Mouse (Mus musculus): ENCODE measurements around the gene Gm48552. TPM values are rescaled to one million over a fixed set of nuclear protein-coding genes. Genes with fewer than 3 reads are reported as not detected.

Gene Gm48552
- total and polyA plus RNA-seq, 3 experiments = 0.88 to 1.2 TPM; not detected in 1

GRCm38 (mm10) chr10:81429605-81430061, 40.8 kb downstream of the Gm48552 start:
- no peak; the same call in 1 of the 2 replicates for TF ChIP-seq CTCF (IDR thresholded peaks at IDR 0.05)
- TF ChIP-seq POLR2A (IDR thresholded peaks at IDR 0.05; ENCODE audit: insufficient read depth, low read depth, low read length) = peak; percentile 97
- peak; percentile 70; the same call in 1 of the 2 replicates for TF ChIP-seq EP300 (IDR thresholded peaks at IDR 0.05; ENCODE audit: insufficient read depth, low read depth, low read length)
- intact Hi-C loops (cut with DNase I) = loop anchor here (1.0 kb wide), 1 partner anchor 18 kb away; no protein-coding TSS in a partner anchor
- DNase-seq = peak; percentile 90 to 93
- H3K79me2 ChIP-seq (replicated peaks; ENCODE audit: control insufficient read depth, insufficient read depth, low read length) = peaks cover 5% of the 10 kb centered on the region; the same call in 1 of the 2 replicates
- under 1% methylated on average over 20 of the region's 20 CpGs for WGBS
- H3K4me1 ChIP-seq (ENCODE audit: control insufficient read depth, insufficient read depth, low read length) = peaks cover 15% of the 10 kb centered on the region
- no peaks in the 10 kb centered on the region for H3K27me3 ChIP-seq (ENCODE audit: control insufficient read depth, insufficient read depth, low read length)
- H3K36me3 ChIP-seq (ENCODE audit: control insufficient read depth, insufficient read depth, low read length) = no peaks in the 10 kb centered on the region
- H3K4me3 ChIP-seq = peak overlapping the region; percentile 86
- peak overlapping the region; percentile 91 for H3K9ac ChIP-seq (ENCODE audit: low read depth, low read length)
- peak overlapping the region; percentile 99 for H3K27ac ChIP-seq

- 2% methylated on average over 57 of the region's 89 CpGs for WGBS
- H3K4me1 ChIP-seq (ENCODE audit: control insufficient read depth, insufficient read depth, low read length) = peaks cover 15% of the 10 kb centered on the region
- H3K36me3 ChIP-seq (ENCODE audit: control insufficient read depth, insufficient read depth, low read length) = no peaks in the 10 kb centered on the region
- intact Hi-C loops (cut with DNase I) = loop anchor here (1.0 kb wide), 1 partner anchor 19 kb away; no protein-coding TSS in a partner anchor
- peaks cover 5% of the 10 kb centered on the region; the same call in 1 of the 2 replicates for H3K79me2 ChIP-seq (replicated peaks; ENCODE audit: control insufficient read depth, insufficient read depth, low read length)
- TF ChIP-seq EP300 (IDR thresholded peaks at IDR 0.05; ENCODE audit: insufficient read depth, low read depth, low read length) = no peak
- TF ChIP-seq POLR2A (IDR thresholded peaks at IDR 0.05; ENCODE audit: insufficient read depth, low read depth, low read length) = no peak
- TF ChIP-seq CTCF (IDR thresholded peaks at IDR 0.05) = no peak
- peak overlapping the region; percentile 86 for H3K4me3 ChIP-seq
- peak overlapping the region; percentile 91 for H3K9ac ChIP-seq (ENCODE audit: low read depth, low read length)
- H3K27ac ChIP-seq = peak overlapping the region; percentile 99
- peak; percentile 91 to 94 for DNase-seq
- no peaks in the 10 kb centered on the region for H3K27me3 ChIP-seq (ENCODE audit: control insufficient read depth, insufficient read depth, low read length)
These were observed 41.5 kb downstream of the Gm48552 start for GRCm38 (mm10) chr10:81430141-81430830.

DNA sequence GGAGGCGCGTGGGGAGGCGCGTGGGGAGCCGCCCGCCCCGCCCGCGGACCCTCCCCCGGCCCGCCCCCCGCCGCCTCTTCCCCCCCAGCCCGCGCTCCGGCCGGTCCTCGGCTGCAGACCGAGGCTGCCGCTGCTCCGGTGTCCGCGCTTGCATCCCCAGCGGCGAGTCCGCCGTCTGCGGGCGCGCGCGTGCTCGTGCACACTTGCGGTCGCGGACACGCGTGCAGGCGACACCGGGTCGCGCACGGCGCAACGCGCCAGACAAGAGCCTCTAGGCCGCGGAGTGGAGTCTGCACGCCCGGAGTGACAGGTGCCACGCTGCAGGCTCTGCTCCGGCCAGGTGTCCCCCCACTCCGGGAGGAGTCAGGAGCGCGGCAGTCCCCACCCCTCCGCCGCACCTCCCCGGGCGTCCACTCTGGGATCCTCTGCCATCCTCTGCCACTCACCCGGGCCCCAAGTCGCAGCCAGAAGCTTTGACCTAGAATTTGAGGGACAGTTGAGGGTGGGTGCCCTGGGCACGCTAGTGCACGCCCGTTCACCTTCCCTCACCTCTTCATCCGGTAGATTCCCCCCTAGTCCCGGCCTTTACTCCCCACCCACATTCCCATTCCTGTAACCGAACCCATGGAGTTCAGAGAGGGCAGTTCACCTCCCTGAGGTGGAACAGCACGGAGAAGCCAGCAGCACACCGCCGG, 42.2 kb downstream of the Gm48552 start:
- Histone ChIP-seq H3K27me3 (ENCODE audit: control insufficient read depth, insufficient read depth, low read length) (no peaks in the 10 kb centered on the region), H3K9ac (ENCODE audit: low read depth, low read length) (peak overlapping the region; percentile 91), H3K4me1 (ENCODE audit: control insufficient read depth, insufficient read depth, low read length) (peaks cover 15% of the 10 kb centered on the region), H3K79me2 (replicated peaks; ENCODE audit: control insufficient read depth, insufficient read depth, low read length) (peaks cover 5% of the 10 kb centered on the region; the same call in 1 of the 2 replicates), H3K4me3 (peak overlapping the region; percentile 86), H3K36me3 (ENCODE audit: control insufficient read depth, insufficient read depth, low read length) (no peaks in the 10 kb centered on the region), H3K27ac (peak overlapping the region; percentile 99)
- DNase-seq = peak in 1 of 2 experiments; percentile 80
- 1% methylated on average over 64 of the region's 70 CpGs for WGBS
- intact Hi-C loops (cut with DNase I) = loop anchor here (1.0 kb wide), 1 partner anchor 20 kb away; no protein-coding TSS in a partner anchor
- no peak for TF ChIP-seq EP300 (IDR thresholded peaks at IDR 0.05; ENCODE audit: insufficient read depth, low read depth, low read length)
- TF ChIP-seq POLR2A (IDR thresholded peaks at IDR 0.05; ENCODE audit: insufficient read depth, low read depth, low read length) = peak; percentile 38; the same call in 1 of the 2 replicates
- no peak for TF ChIP-seq CTCF (IDR thresholded peaks at IDR 0.05)

- H3K36me3 ChIP-seq (ENCODE audit: control insufficient read depth, insufficient read depth, low read length) = no peaks in the 10 kb centered on the region
- intact Hi-C loops (cut with DNase I) = no loop called here
- TF ChIP-seq POLR2A (IDR thresholded peaks at IDR 0.05; ENCODE audit: insufficient read depth, low read depth, low read length) (no peak), EP300 (IDR thresholded peaks at IDR 0.05; ENCODE audit: insufficient read depth, low read depth, low read length) (no peak), CTCF (IDR thresholded peaks at IDR 0.05) (no peak)
- H3K27me3 ChIP-seq (ENCODE audit: control insufficient read depth, insufficient read depth, low read length) = no peaks in the 10 kb centered on the region
- H3K9ac ChIP-seq (ENCODE audit: low read depth, low read length) = peak overlapping the region; percentile 91; the same call in 1 of the 2 replicates
- H3K79me2 ChIP-seq (replicated peaks; ENCODE audit: control insufficient read depth, insufficient read depth, low read length) = peaks cover 5% of the 10 kb centered on the region; the same call in 1 of the 2 replicates
- H3K4me1 ChIP-seq (ENCODE audit: control insufficient read depth, insufficient read depth, low read length) = peaks cover 15% of the 10 kb centered on the region
- H3K4me3 ChIP-seq = no peak overlapping the region; the same call in 1 of the 2 replicates
- WGBS = 29% methylated on average over 15 of the region's 15 CpGs
- DNase-seq = peak in 1 of 2 experiments; percentile 48
- peak overlapping the region; percentile 99 for H3K27ac ChIP-seq
These were observed 42.8 kb downstream of the Gm48552 start for GRCm38 (mm10) chr10:81431526-81432168.

DNA sequence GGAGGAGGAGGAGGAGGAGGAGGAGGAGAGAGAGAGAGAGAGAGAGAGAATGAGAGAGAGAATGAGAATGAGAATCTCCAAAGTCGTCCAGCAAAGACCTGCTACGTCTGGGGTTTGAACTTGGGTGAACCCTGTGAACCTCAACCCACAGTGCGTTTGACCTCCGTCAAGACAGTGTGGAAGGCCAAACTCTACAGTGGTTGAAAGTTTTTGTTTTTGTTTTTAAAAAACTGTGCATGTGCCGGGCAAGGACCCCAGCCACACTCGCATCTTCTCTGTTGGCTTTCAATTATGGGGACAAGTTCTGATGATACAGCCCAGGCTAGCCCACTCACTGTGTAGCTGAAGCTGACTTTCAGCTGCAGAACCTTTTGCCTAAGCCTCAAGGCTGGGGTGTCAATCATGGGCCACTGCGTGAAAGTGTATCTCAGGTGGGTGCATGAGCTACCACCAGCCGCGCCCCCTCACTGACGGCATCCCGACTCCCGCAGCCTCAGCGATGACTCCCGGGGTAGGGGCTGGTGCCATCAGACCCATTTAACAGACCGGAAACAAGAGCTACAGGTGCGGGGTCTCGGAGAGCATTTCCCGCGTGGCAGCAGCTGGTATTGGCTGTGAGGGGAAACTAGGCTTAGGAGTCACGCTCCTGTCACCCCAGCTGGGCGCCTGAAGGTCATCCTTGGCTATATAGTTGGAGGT, 43.5 kb downstream of the Gm48552 start:
- Histone ChIP-seq H3K27me3 (ENCODE audit: control insufficient read depth, insufficient read depth, low read length) (no peaks in the 10 kb centered on the region), H3K36me3 (ENCODE audit: control insufficient read depth, insufficient read depth, low read length) (no peaks in the 10 kb centered on the region), H3K27ac (peak overlapping the region; percentile 47), H3K9ac (ENCODE audit: low read depth, low read length) (peak overlapping the region; percentile 25; the same call in 1 of the 2 replicates), H3K4me3 (peak overlapping the region; percentile 13; the same call in 1 of the 2 replicates), H3K4me1 (ENCODE audit: control insufficient read depth, insufficient read depth, low read length) (peaks cover 14% of the 10 kb centered on the region), H3K79me2 (replicated peaks; ENCODE audit: control insufficient read depth, insufficient read depth, low read length) (0 out of 2 replicates have a peak, but pooled peaks cover under 1% of the 10 kb centered on the region)
- no peak for DNase-seq
- TF ChIP-seq CTCF (IDR thresholded peaks at IDR 0.05) (peak; percentile 18; the same call in 1 of the 2 replicates), POLR2A (IDR thresholded peaks at IDR 0.05; ENCODE audit: insufficient read depth, low read depth, low read length) (no peak)
- 61% methylated on average over 21 of the region's 21 CpGs for WGBS
- intact Hi-C loops (cut with DNase I) = no loop called here

Measured in heart, adult 2 months (tissue).